Mouse (Mus musculus): Measurements from ENCODE around the gene Usp2.
"Not testable (repeated sequence)": the region's sequence is repeated elsewhere in the genome, so short reads cannot be mapped to it uniquely, and the experiment has no call there.

Gene Usp2

GRCm38 (mm10) chr9:44088877-44089608 is 22.2 kb downstream of the Usp2 start:
- DNase-seq (ENCODE audit: low spot score in 2 of 2), result no peak

GRCm38 (mm10) chr9:44093612-44094503 is 27.0 kb downstream of the Usp2 start:
- peak; percentile 57 to 80 for DNase-seq (ENCODE audit: low spot score in 2 of 2)

GRCm38 (mm10) chr9:44094737-44095136 is 27.9 kb downstream of the Usp2 start:
- DNase-seq (ENCODE audit: low spot score in 2 of 2), result no peak

GRCm38 (mm10) chr9:44095781-44096180 is 29.0 kb downstream of the Usp2 start:
- no peak for DNase-seq (ENCODE audit: low spot score in 2 of 2)

- DNase-seq (ENCODE audit: low spot score in 2 of 2), result no peak
These were observed 29.7 kb downstream of the Usp2 start for GRCm38 (mm10) chr9:44096536-44096935.

- DNase-seq (ENCODE audit: low spot score in 2 of 2), result no peak
These were observed 34.7 kb downstream of the Usp2 start, which contains the start of gene Mfrp for GRCm38 (mm10) chr9:44101490-44101889. Gene Mfrp, plus strand, starts transcription at chr9:44101729.

- no peak for DNase-seq (ENCODE audit: low spot score in 2 of 2)
These were observed 38.1 kb downstream of the Usp2 start for GRCm38 (mm10) chr9:44104881-44105280.

GRCm38 (mm10) chr9:44105781-44106180 is 39.0 kb downstream of the Usp2 start:
- no peak for DNase-seq (ENCODE audit: low spot score in 2 of 2)

- no peak for DNase-seq (ENCODE audit: low spot score in 2 of 2)
These were observed 39.4 kb downstream of the Usp2 start for GRCm38 (mm10) chr9:44106182-44106581.

GRCm38 (mm10) chr9:44106596-44106995 is 39.8 kb downstream of the Usp2 start:
- DNase-seq (ENCODE audit: low spot score in 2 of 2), result no peak

- DNase-seq (ENCODE audit: low spot score in 2 of 2), result no peak
These were observed 40.3 kb downstream of the Usp2 start, which contains the start of gene C1qtnf5 for GRCm38 (mm10) chr9:44107110-44107509. Gene C1qtnf5, plus strand, starts transcription at chr9:44107245.

GRCm38 (mm10) chr9:44107557-44108179 is 40.8 kb downstream of the Usp2 start:
- no peak for DNase-seq (ENCODE audit: low spot score in 2 of 2)

GRCm38 (mm10) chr9:44108269-44109055 is 41.6 kb downstream of the Usp2 start:
- no peak for DNase-seq (ENCODE audit: low spot score in 2 of 2)

GRCm38 (mm10) chr9:44109360-44110095 is 42.7 kb downstream of the Usp2 start:
- DNase-seq (ENCODE audit: low spot score in 2 of 2), result peak; percentile 70 to 76

GRCm38 (mm10) chr9:44111909-44112308 is 45.1 kb downstream of the Usp2 start:
- DNase-seq (ENCODE audit: low spot score in 2 of 2), result not testable (repeated sequence)

GRCm38 (mm10) chr9:44113105-44113789 is 46.4 kb downstream of the Usp2 start, which contains the start of the genes Gm49380 and Rnf26:
Gene Gm49380, minus strand, starts transcription at chr9:44113500.
Gene Rnf26, minus strand, starts transcription at chr9:44113517.
- peak; percentile 95 to 96 for DNase-seq (ENCODE audit: low spot score in 2 of 2)

- no peak for DNase-seq (ENCODE audit: low spot score in 2 of 2)
These were observed 47.6 kb downstream of the Usp2 start for GRCm38 (mm10) chr9:44114453-44114852.

GRCm38 (mm10) chr9:44115599-44115998 is 48.8 kb downstream of the Usp2 start:
- DNase-seq (ENCODE audit: low spot score in 2 of 2), result no peak

GRCm38 (mm10) chr9:44116182-44116581 is 49.4 kb downstream of the Usp2 start:
- no peak for DNase-seq (ENCODE audit: low spot score in 2 of 2)

GRCm38 (mm10) chr9:44119011-44119410 is 52.2 kb downstream of the Usp2 start:
- peak in 1 of 2 experiments; percentile 45 for DNase-seq (ENCODE audit: low spot score in 2 of 2)

Measured in natural killer cell, adult 2 months (primary cell).